In the genomic region with DNA sequence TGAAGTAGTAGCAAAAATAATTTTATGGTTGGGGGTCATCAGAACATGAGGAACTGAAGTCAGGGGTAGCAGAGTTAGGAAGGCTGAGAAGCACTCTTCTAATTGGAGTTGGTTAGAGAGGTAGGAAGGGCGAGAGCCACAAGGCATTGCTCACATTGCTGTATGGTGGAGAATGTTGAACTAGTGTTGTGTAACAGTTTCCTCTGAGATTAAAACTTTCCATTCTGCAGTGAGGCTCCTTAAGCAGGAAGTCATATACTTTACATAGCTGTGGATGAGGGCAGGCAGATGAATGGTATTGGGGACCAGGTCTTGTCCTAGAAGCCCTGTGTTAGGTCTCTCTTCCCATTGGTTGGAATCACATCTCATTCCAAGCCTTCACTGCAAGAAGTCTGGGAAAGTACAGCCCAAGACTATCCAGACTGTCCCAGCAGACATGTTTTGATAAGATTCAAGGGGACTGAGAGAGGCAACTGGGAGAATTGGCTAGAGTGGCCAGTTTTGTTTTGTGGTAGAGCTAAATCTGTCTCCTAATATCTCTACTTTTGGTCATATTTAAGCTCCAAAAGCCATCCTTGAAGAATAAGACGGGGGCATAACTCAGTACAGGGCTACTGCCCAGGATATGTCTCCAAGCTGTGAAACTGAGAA, we compare ENCODE assay signal across 19 mouse cellular contexts.
DNase-seq lines count a peak whose midpoint lies in the region; ATAC-seq and TF ChIP-seq lines count a peak whose summit lies in the region.
"Had no signal": no experiment of that assay in that cellular context is flagged by ENCODE, and none has a peak within 500 bp of the region (broad histone marks: within the 10 kb centered on the region; RNA-seq: fewer than 3 reads in every experiment).

No protein-coding gene starts in this region.

- H3K36me3 ChIP-seq in heart, embryonic 14.5 days (ENCODE audit: control insufficient read depth, insufficient read depth, low read length) = no peaks in the 10 kb centered on the region
- no peaks in the 10 kb centered on the region; the same call in 1 of the 2 replicates for H3K36me3 ChIP-seq in heart, adult 2 months (ENCODE audit: control insufficient read depth, insufficient read depth, low read length)
- peaks cover 4% of the 10 kb centered on the region; the same call in 1 of the 2 replicates for H3K36me3 ChIP-seq in macrophage (ENCODE audit: inconsistent target)
- H3K36me3 ChIP-seq in forebrain, embryonic 12.5 days (replicated peaks) = no peaks in the 10 kb centered on the region
- H3K36me3 ChIP-seq: embryonic facial prominence, embryonic 13.5 days; heart, embryonic 15.5 days; hindbrain, embryonic 15.5 days had no signal

- intact Hi-C loops in heart, adult 2 months (cut with DNase I) = no loop called here

- H3K27me3 ChIP-seq in heart, embryonic 14.5 days (ENCODE audit: control insufficient read depth, insufficient read depth, low read length) = no peaks in the 10 kb centered on the region
- no peaks in the 10 kb centered on the region for H3K27me3 ChIP-seq in heart, adult 2 months (ENCODE audit: control insufficient read depth, insufficient read depth, low read length)
- H3K27me3 ChIP-seq in forebrain, embryonic 12.5 days = no peaks in the 10 kb centered on the region
- H3K27me3 ChIP-seq: embryonic facial prominence, embryonic 13.5 days; heart, embryonic 15.5 days; hindbrain, embryonic 15.5 days had no signal

- no peak for TF ChIP-seq EP300 in heart, adult 2 months (IDR thresholded peaks at IDR 0.05; ENCODE audit: insufficient read depth, low read depth, low read length)

- no peak for TF ChIP-seq POLR2A in heart, adult 2 months (IDR thresholded peaks at IDR 0.05; ENCODE audit: insufficient read depth, low read depth, low read length)

- H3K9ac ChIP-seq in heart, embryonic 14.5 days (ENCODE audit: low read length) = no peak overlapping the region
- H3K9ac ChIP-seq in heart, adult 2 months (ENCODE audit: low read depth, low read length) = no peak overlapping the region
- H3K9ac ChIP-seq in forebrain, embryonic 12.5 days = no peak overlapping the region
- H3K9ac ChIP-seq: embryonic facial prominence, embryonic 13.5 days; heart, embryonic 15.5 days; hindbrain, embryonic 15.5 days; lung, embryonic 14.5 days had no signal

- peaks cover 9 to 10% of the 10 kb centered on the region in 2 experiments; a peak in 2 of 4 replicates for H3K4me1 ChIP-seq in heart, embryonic 14.5 days (ENCODE audit: control insufficient read depth in 2 of 2, insufficient read depth in 2 of 2, low read length in 2 of 2)
- peaks cover 7% of the 10 kb centered on the region for H3K4me1 ChIP-seq in heart, adult 2 months (ENCODE audit: control insufficient read depth, insufficient read depth, low read length)
- peaks cover 16% of the 10 kb centered on the region for H3K4me1 ChIP-seq in forebrain, embryonic 12.5 days
- H3K4me1 ChIP-seq: hindbrain, embryonic 15.5 days had no signal

- H3K9me3 ChIP-seq in heart, embryonic 14.5 days (ENCODE audit: control insufficient read depth, low read length) = no peaks in the 10 kb centered on the region
- H3K9me3 ChIP-seq in forebrain, embryonic 12.5 days = no peaks in the 10 kb centered on the region
- H3K9me3 ChIP-seq: embryonic facial prominence, embryonic 13.5 days; heart, embryonic 15.5 days; hindbrain, embryonic 15.5 days had no signal

- 77% methylated on average over 2 of the region's 2 CpGs for WGBS in heart, embryonic 14.5 days
- 73% methylated on average over 2 of the region's 2 CpGs for WGBS in heart, adult 2 months
- WGBS in macrophage (ENCODE audit: missing documents) = 68% methylated on average over 2 of the region's 2 CpGs
- 89% methylated on average over 2 of the region's 2 CpGs for WGBS in forebrain, embryonic 12.5 days

- no peak overlapping the region for H3K4me2 ChIP-seq in heart, embryonic 14.5 days (ENCODE audit: low read length)
- H3K4me2 ChIP-seq in forebrain, embryonic 12.5 days = no peak overlapping the region
- H3K4me2 ChIP-seq: embryonic facial prominence, embryonic 13.5 days; heart, embryonic 15.5 days; hindbrain, embryonic 15.5 days; lung, embryonic 14.5 days had no signal

- TF ChIP-seq CTCF in heart, adult 2 months (IDR thresholded peaks at IDR 0.05) = no peak

- H3K27ac ChIP-seq in heart, embryonic 14.5 days (replicated peaks in 1 of 2; ENCODE audit: control insufficient read depth in 1 of 2, insufficient read depth in 1 of 2, low read depth in 2 of 2, low read length in 2 of 2) = peak overlapping the region; percentile 3 to 25; a peak in 1 of 4 replicates
- H3K27ac ChIP-seq in heart, adult 2 months = no peak overlapping the region
- H3K27ac ChIP-seq in macrophage = 0 out of 2 replicates have a peak overlapping the region, but pooled peaks have one; percentile 8
- H3K27ac ChIP-seq in forebrain, embryonic 12.5 days = no peak overlapping the region
- H3K27ac ChIP-seq: embryonic facial prominence, embryonic 13.5 days; heart, embryonic 15.5 days; hindbrain, embryonic 15.5 days; kidney, postnatal 0 days had no signal

- no peak; the same call in 1 of the 2 replicates for ATAC-seq in heart, embryonic 14.5 days (ENCODE audit: insufficient number of reproducible peaks, insufficient read depth, low FRiP score, low read depth)
- peak; percentile 83 for ATAC-seq in common myeloid progenitor, adult 5-6 weeks (replicated peaks; ENCODE audit: low read depth, poor library complexity, severe bottlenecking)
- ATAC-seq in forebrain, embryonic 12.5 days (ENCODE audit: low FRiP score) = no peak
- ATAC-seq: intestine, postnatal 0 days had no signal

- no peaks in the 10 kb centered on the region for H3K79me2 ChIP-seq in heart, adult 2 months (replicated peaks; ENCODE audit: control insufficient read depth, insufficient read depth, low read length)
- no peaks in the 10 kb centered on the region for H3K79me2 ChIP-seq in macrophage (ENCODE audit: inconsistent target)

- no peak for DNase-seq in heart, adult 2 months
- peak; percentile 15 for DNase-seq in 3T3-L1 (ENCODE audit: low read depth, low spot score)
- no peak for DNase-seq in spleen, adult 12 weeks (ENCODE audit: low spot score)
- DNase-seq: cerebellum, adult 9-10 months; gastrocnemius, postnatal 14 days; left cerebral cortex, postnatal 4 days; lung, embryonic 14.5 days; midbrain, embryonic 14.5 days; retina, postnatal 1 day; thymus, adult 18-20 months had no signal

- H3K4me3 ChIP-seq in heart, embryonic 14.5 days (ENCODE audit: control insufficient read depth in 1 of 2, insufficient read depth in 1 of 2, low read depth in 1 of 2, low read length in 2 of 2) = no peak overlapping the region
- no peak overlapping the region for H3K4me3 ChIP-seq in heart, adult 2 months
- no peak overlapping the region for H3K4me3 ChIP-seq in macrophage (ENCODE audit: inconsistent target)
- H3K4me3 ChIP-seq in forebrain, embryonic 12.5 days (replicated peaks) = no peak overlapping the region
- H3K4me3 ChIP-seq: embryonic facial prominence, embryonic 13.5 days; heart, embryonic 15.5 days; hindbrain, embryonic 15.5 days had no signal

Comparison
In these comparisons a context has a peak if more than half of its experiments do, and no peak if none do; other contexts are left out.
1. H3K27ac ChIP-seq: peak in heart, embryonic 14.5 days (2 of 2) and macrophage (single experiment); none in heart, adult 2 months (single experiment) and forebrain, embryonic 12.5 days (single experiment).